Mouse (Mus musculus): Measurements from ENCODE around the gene Syn3. TPM values are rescaled to one million over a fixed set of nuclear protein-coding genes. Genes with fewer than 3 reads are reported as not detected.

Syn3 gene
- polyA plus RNA-seq, 1 experiment from 2014 or later = 4.9 TPM

GRCm38 (mm10) chr10:86330993-86331680 lies 167.6 kb downstream of the Syn3 start:
- WGBS = 46% methylated on average over 5 of the region's 5 CpGs
- Histone ChIP-seq H3K27ac (peak overlapping the region; percentile 80), H3K4me2 (no peak overlapping the region), H3K4me1 (peaks cover 64% of the 10 kb centered on the region), H3K36me3 (0 out of 2 replicates have a peak, but pooled peaks cover 6% of the 10 kb centered on the region), H3K4me3 (no peak overlapping the region), H3K9me3 (no peaks in the 10 kb centered on the region), H3K27me3 (no peaks in the 10 kb centered on the region), H3K9ac (no peak overlapping the region)
- ATAC-seq (ENCODE audit: insufficient number of reproducible peaks, insufficient read depth, low FRiP score, low TSS enrichment, low read depth) = no peak

- H3K4me1 ChIP-seq = peaks cover 57% of the 10 kb centered on the region
- H3K4me3 ChIP-seq = no peak overlapping the region
- H3K27me3 ChIP-seq = no peaks in the 10 kb centered on the region
- no peak overlapping the region for H3K4me2 ChIP-seq
- WGBS = 89% methylated on average over 8 of the region's 8 CpGs
- H3K36me3 ChIP-seq = 0 out of 2 replicates have a peak, but pooled peaks cover 6% of the 10 kb centered on the region
- 0 out of 2 replicates have a peak, but pooled peaks have one; percentile 12 for ATAC-seq (ENCODE audit: insufficient number of reproducible peaks, insufficient read depth, low FRiP score, low TSS enrichment, low read depth)
- no peak overlapping the region for H3K9ac ChIP-seq
- H3K9me3 ChIP-seq = no peaks in the 10 kb centered on the region
- no peak overlapping the region for H3K27ac ChIP-seq
These were observed 169.3 kb downstream of the Syn3 start for GRCm38 (mm10) chr10:86329241-86329882.

- H3K4me1 ChIP-seq = peaks cover 53% of the 10 kb centered on the region
- no peak for ATAC-seq (ENCODE audit: insufficient number of reproducible peaks, insufficient read depth, low FRiP score, low TSS enrichment, low read depth)
- 0 out of 2 replicates have a peak, but pooled peaks cover 6% of the 10 kb centered on the region for H3K36me3 ChIP-seq
- no peak overlapping the region for H3K27ac ChIP-seq
- no peak overlapping the region for H3K9ac ChIP-seq
- H3K9me3 ChIP-seq = no peaks in the 10 kb centered on the region
- whole genome bisulfite sequencing = 70% methylated on average over 2 of the region's 2 CpGs
- H3K4me2 ChIP-seq = no peak overlapping the region
- no peaks in the 10 kb centered on the region for H3K27me3 ChIP-seq
- no peak overlapping the region for H3K4me3 ChIP-seq
These were observed 170.0 kb downstream of the Syn3 start for GRCm38 (mm10) chr10:86328691-86329090.

- Histone ChIP-seq H3K9me3 (no peaks in the 10 kb centered on the region), H3K4me2 (no peak overlapping the region), H3K4me3 (no peak overlapping the region), H3K27ac (no peak overlapping the region), H3K4me1 (peaks cover 52% of the 10 kb centered on the region), H3K9ac (no peak overlapping the region), H3K27me3 (no peaks in the 10 kb centered on the region), H3K36me3 (0 out of 2 replicates have a peak, but pooled peaks cover 6% of the 10 kb centered on the region)
- WGBS = 50% methylated on average over 4 of the region's 4 CpGs
- no peak for ATAC-seq (ENCODE audit: insufficient number of reproducible peaks, insufficient read depth, low FRiP score, low TSS enrichment, low read depth)
These were observed 170.6 kb downstream of the Syn3 start for GRCm38 (mm10) chr10:86328143-86328542.

- H3K9me3 ChIP-seq = no peaks in the 10 kb centered on the region
- no peak overlapping the region for H3K27ac ChIP-seq
- H3K4me2 ChIP-seq = no peak overlapping the region
- no peaks in the 10 kb centered on the region for H3K27me3 ChIP-seq
- peaks cover 37% of the 10 kb centered on the region for H3K4me1 ChIP-seq
- ATAC-seq (ENCODE audit: insufficient number of reproducible peaks, insufficient read depth, low FRiP score, low TSS enrichment, low read depth) = no peak
- no peak overlapping the region for H3K4me3 ChIP-seq
- WGBS = 12% methylated on average over 6 of the region's 6 CpGs
- peaks cover 9% of the 10 kb centered on the region; the same call in 1 of the 2 replicates for H3K36me3 ChIP-seq
- no peak overlapping the region for H3K9ac ChIP-seq
These were observed 173.4 kb downstream of the Syn3 start for GRCm38 (mm10) chr10:86325272-86325671.

GRCm38 (mm10) chr10:86323275-86323994 lies 175.3 kb downstream of the Syn3 start:
- no peak overlapping the region for H3K4me3 ChIP-seq
- WGBS = 76% methylated on average over 4 of the region's 4 CpGs
- H3K9me3 ChIP-seq = no peaks in the 10 kb centered on the region
- no peak overlapping the region for H3K4me2 ChIP-seq
- no peak overlapping the region for H3K9ac ChIP-seq
- no peak for ATAC-seq (ENCODE audit: insufficient number of reproducible peaks, insufficient read depth, low FRiP score, low TSS enrichment, low read depth)
- no peaks in the 10 kb centered on the region for H3K27me3 ChIP-seq
- H3K27ac ChIP-seq = no peak overlapping the region
- peaks cover 20% of the 10 kb centered on the region for H3K4me1 ChIP-seq
- H3K36me3 ChIP-seq = peaks cover 9% of the 10 kb centered on the region; the same call in 1 of the 2 replicates

- no peak for ATAC-seq (ENCODE audit: insufficient number of reproducible peaks, insufficient read depth, low FRiP score, low TSS enrichment, low read depth)
- no peak overlapping the region for H3K4me2 ChIP-seq
- 23% methylated on average over 1 of the region's 1 CpGs for WGBS
- no peak overlapping the region for H3K27ac ChIP-seq
- H3K27me3 ChIP-seq = no peaks in the 10 kb centered on the region
- no peak overlapping the region for H3K4me3 ChIP-seq
- H3K4me1 ChIP-seq = peaks cover 17% of the 10 kb centered on the region
- H3K9me3 ChIP-seq = no peaks in the 10 kb centered on the region
- peaks cover 6% of the 10 kb centered on the region; the same call in 1 of the 2 replicates for H3K36me3 ChIP-seq
- H3K9ac ChIP-seq = no peak overlapping the region
These were observed 176.7 kb downstream of the Syn3 start for GRCm38 (mm10) chr10:86322006-86322405.

GRCm38 (mm10) chr10:86321194-86321593 lies 177.5 kb downstream of the Syn3 start:
- ATAC-seq (ENCODE audit: insufficient number of reproducible peaks, insufficient read depth, low FRiP score, low TSS enrichment, low read depth) = no peak
- Histone ChIP-seq H3K9me3 (no peaks in the 10 kb centered on the region), H3K27me3 (no peaks in the 10 kb centered on the region), H3K4me1 (peaks cover 17% of the 10 kb centered on the region), H3K27ac (no peak overlapping the region), H3K9ac (0 out of 2 replicates have a peak overlapping the region, but pooled peaks have one; percentile 16), H3K4me3 (no peak overlapping the region), H3K4me2 (no peak overlapping the region), H3K36me3 (peaks cover 3% of the 10 kb centered on the region; the same call in 1 of the 2 replicates)
- WGBS = 76% methylated on average over 8 of the region's 8 CpGs

- whole genome bisulfite sequencing = 86% methylated on average over 5 of the region's 5 CpGs
- no peak overlapping the region for H3K4me3 ChIP-seq
- no peaks in the 10 kb centered on the region for H3K9me3 ChIP-seq
- H3K36me3 ChIP-seq = peaks cover 3% of the 10 kb centered on the region; the same call in 1 of the 2 replicates
- H3K27me3 ChIP-seq = no peaks in the 10 kb centered on the region
- no peak overlapping the region for H3K27ac ChIP-seq
- no peak overlapping the region for H3K9ac ChIP-seq
- peaks cover 24% of the 10 kb centered on the region for H3K4me1 ChIP-seq
- ATAC-seq (ENCODE audit: insufficient number of reproducible peaks, insufficient read depth, low FRiP score, low TSS enrichment, low read depth) = no peak
- H3K4me2 ChIP-seq = no peak overlapping the region
These were observed 178.5 kb downstream of the Syn3 start for GRCm38 (mm10) chr10:86320204-86320603.

GRCm38 (mm10) chr10:86319526-86319925 lies 179.2 kb downstream of the Syn3 start:
- WGBS = 38% methylated on average over 3 of the region's 3 CpGs
- ATAC-seq (ENCODE audit: insufficient number of reproducible peaks, insufficient read depth, low FRiP score, low TSS enrichment, low read depth) = no peak

GRCm38 (mm10) chr10:86318552-86319140 lies 180.1 kb downstream of the Syn3 start:
- H3K27ac ChIP-seq = no peak overlapping the region
- no peaks in the 10 kb centered on the region for H3K9me3 ChIP-seq
- H3K4me3 ChIP-seq = no peak overlapping the region
- ATAC-seq (ENCODE audit: insufficient number of reproducible peaks, insufficient read depth, low FRiP score, low TSS enrichment, low read depth) = no peak
- H3K27me3 ChIP-seq = no peaks in the 10 kb centered on the region
- no peak overlapping the region for H3K4me2 ChIP-seq
- no peak overlapping the region for H3K9ac ChIP-seq
- H3K36me3 ChIP-seq = peaks cover 3% of the 10 kb centered on the region; the same call in 1 of the 2 replicates
- 79% methylated on average over 5 of the region's 5 CpGs for WGBS
- H3K4me1 ChIP-seq = peaks cover 28% of the 10 kb centered on the region

More at GRCm38 (mm10) chr10:86319526-86319925, 179.2 kb downstream of the Syn3 start:
- Histone ChIP-seq H3K36me3 (peaks cover 3% of the 10 kb centered on the region; the same call in 1 of the 2 replicates), H3K9ac (no peak overlapping the region), H3K4me1 (peaks cover 28% of the 10 kb centered on the region), H3K9me3 (no peaks in the 10 kb centered on the region), H3K27me3 (no peaks in the 10 kb centered on the region), H3K27ac (no peak overlapping the region), H3K4me3 (no peak overlapping the region), H3K4me2 (no peak overlapping the region)

Measured in embryonic facial prominence, embryonic 13.5 days (tissue).